Mouse (Mus musculus): Measurements from ENCODE around the gene Mvb12a.

- TF ChIP-seq POLR2A (IDR thresholded peaks at IDR 0.05; ENCODE audit: low read depth, low read length), result no peak
- no peak for TF ChIP-seq CTCF (conservative IDR thresholded peaks at IDR 0.05; ENCODE audit: insufficient read depth, insufficient read length, low read depth, low read length)
Observed at GRCm38 (mm10) chr8:71572847-71573633, 30.3 kb downstream of the Mvb12a start.
